Mouse (Mus musculus) small intestine, adult 2 months (tissue): ENCODE results near the gene Ccnq. TPM values are rescaled to one million over a fixed set of nuclear protein-coding genes. Genes with fewer than 3 reads are reported as not detected.

Source experiments
- H3K27ac ChIP-seq: fragments of 200-500 bp; 2 replicates; pipeline ENCODE4 v1.5.1; 2012; ENCODE audit warnings: low read depth, low read length, control low read depth, inconsistent platforms; ENCODE audit not compliant: insufficient read depth
- H3K27me3 ChIP-seq: fragments of 200-500 bp; 2 replicates; pipeline ENCODE4 v1.6.1; 2012; ENCODE audit warnings: mild to moderate bottlenecking, moderate library complexity, low read length, inconsistent platforms; ENCODE audit not compliant: control insufficient read depth, insufficient read depth
- H3K36me3 ChIP-seq: fragments of 200-500 bp; 2 replicates; pipeline ENCODE4 v1.6.1; 2012; ENCODE audit warnings: mild to moderate bottlenecking, low read length, control low read depth, inconsistent platforms; ENCODE audit not compliant: control insufficient read depth, insufficient read depth
- H3K4me1 ChIP-seq: fragments of 200-500 bp; 2 replicates; pipeline ENCODE4 v1.6.1; 2012; ENCODE audit warnings: low read length, inconsistent platforms, mixed read lengths; ENCODE audit not compliant: control insufficient read depth, insufficient read depth, insufficient read length
- H3K4me3 ChIP-seq: fragments of 200-500 bp; 2 replicates; pipeline ENCODE4 v1.5.1; 2012; ENCODE audit warnings: low read depth, mild to moderate bottlenecking, control low read depth, inconsistent platforms, low read length, moderate library complexity
- CTCF ChIP-seq: fragments of 200-500 bp; IDR thresholded peaks from 2 replicates; pipeline ENCODE4 v1.5.1; 2012; ENCODE audit warnings: low read depth, mild to moderate bottlenecking, control low read depth, inconsistent platforms, low read length, moderate library complexity, mixed read lengths; ENCODE audit not compliant: insufficient replicate concordance, insufficient read length; ENCODE audit errors: extremely low read depth
- POLR2A ChIP-seq: fragments of 200-500 bp; IDR thresholded peaks from 2 replicates; pipeline ENCODE4 v1.6.1; 2012; ENCODE audit warnings: low read depth, mild to moderate bottlenecking, control low read depth, inconsistent platforms, low read length, moderate library complexity
- WGBS: fragments of 180-500 bp; shearing (Covaris S2); methylation state at CpG from one replicate; pipeline ENCODE4 v1.1.7; 2018; 5-methylcytosine and 5-hydroxymethylcytosine counted together
- polyA plus RNA-seq: library from polyadenylated mRNA; depleted of rRNA; stranded (reverse); fragments of >200 nt; gene quantifications from 2 replicates; pipeline ENCODE4 v1.2.3, GENCODE M21; 2012

Gene Ccnq
- polyA plus RNA-seq, 1 experiment: 27.4 TPM

GRCm38 (mm10) chr11:78789370-78790060 is 38.0 kb upstream of the Ccnq start:
- TF ChIP-seq CTCF: no peak
- no peak for TF ChIP-seq POLR2A
- WGBS: 90% methylated on average over 11 of the region's 11 CpGs
- Histone ChIP-seq H3K36me3 (no peaks in the 10 kb centered on the region), H3K4me1 (no peaks in the 10 kb centered on the region; the same call in 1 of the 2 replicates), H3K27me3 (no peaks in the 10 kb centered on the region), H3K27ac (no peak overlapping the region), H3K4me3 (no peak overlapping the region)

GRCm38 (mm10) chr11:78786013-78786431 is 34.5 kb upstream of the Ccnq start:
- 68% methylated on average over 7 of the region's 7 CpGs for WGBS
- Histone ChIP-seq H3K27ac (no peak overlapping the region), H3K4me3 (no peak overlapping the region), H3K27me3 (no peaks in the 10 kb centered on the region), H3K4me1 (no peaks in the 10 kb centered on the region), H3K36me3 (no peaks in the 10 kb centered on the region)
- TF ChIP-seq CTCF (no peak), POLR2A (no peak)

DNA sequence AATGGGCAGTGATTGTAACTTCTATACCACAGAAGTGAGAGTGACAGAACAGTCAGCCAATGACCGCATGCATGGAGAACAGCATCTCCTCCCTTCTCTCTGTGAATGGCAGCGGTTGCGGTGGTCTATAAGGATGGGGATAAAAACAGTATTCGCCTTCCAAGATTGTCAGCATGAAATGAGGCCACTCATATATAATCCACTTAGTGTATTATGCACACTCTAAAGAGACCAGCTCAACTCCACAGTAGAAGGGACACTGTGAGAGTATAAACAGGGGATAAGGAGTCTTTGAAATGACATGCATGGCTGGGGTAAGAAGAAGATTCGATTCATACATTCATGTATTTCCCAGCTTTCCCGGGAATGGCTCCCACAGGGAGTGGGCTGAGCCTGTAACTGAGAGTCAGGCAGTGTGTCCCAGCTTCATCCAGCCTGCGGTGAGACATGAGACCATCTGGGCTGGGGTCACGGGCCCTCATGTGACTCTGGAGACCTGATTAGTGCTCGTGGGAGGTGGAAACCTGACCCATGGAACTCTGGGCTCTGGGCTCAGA is 31.3 kb upstream of the Ccnq start:
- no peaks in the 10 kb centered on the region for H3K36me3 ChIP-seq
- WGBS: 81% methylated on average over 9 of the region's 9 CpGs
- no peak overlapping the region for H3K4me3 ChIP-seq
- peaks cover 4% of the 10 kb centered on the region; the same call in 1 of the 2 replicates for H3K4me1 ChIP-seq
- no peak overlapping the region for H3K27ac ChIP-seq
- no peaks in the 10 kb centered on the region for H3K27me3 ChIP-seq
- TF ChIP-seq CTCF (no peak), POLR2A (no peak)

GRCm38 (mm10) chr11:78782326-78782725 is 30.8 kb upstream of the Ccnq start:
- peaks cover 10% of the 10 kb centered on the region for H3K4me1 ChIP-seq
- no peaks in the 10 kb centered on the region for H3K36me3 ChIP-seq
- WGBS: 75% methylated on average over 5 of the region's 5 CpGs
- no peak for TF ChIP-seq POLR2A
- no peak for TF ChIP-seq CTCF
- no peak overlapping the region for H3K27ac ChIP-seq
- H3K27me3 ChIP-seq: no peaks in the 10 kb centered on the region
- no peak overlapping the region for H3K4me3 ChIP-seq

- H3K27me3 ChIP-seq: no peaks in the 10 kb centered on the region
Observed at GRCm38 (mm10) chr11:78780571-78780970, 29.0 kb upstream of the Ccnq start.

GRCm38 (mm10) chr11:78780002-78780401 is 28.5 kb upstream of the Ccnq start:
- TF ChIP-seq POLR2A (no peak), CTCF (no peak)
- no peak overlapping the region for H3K4me3 ChIP-seq
- H3K36me3 ChIP-seq: no peaks in the 10 kb centered on the region
- WGBS: 87% methylated on average over 3 of the region's 3 CpGs
- H3K4me1 ChIP-seq: peaks cover 12% of the 10 kb centered on the region
- no peak overlapping the region for H3K27ac ChIP-seq
- no peaks in the 10 kb centered on the region for H3K27me3 ChIP-seq

More at GRCm38 (mm10) chr11:78780571-78780970, 29.0 kb upstream of the Ccnq start:
- Histone ChIP-seq H3K4me3 (no peak overlapping the region), H3K4me1 (peaks cover 12% of the 10 kb centered on the region), H3K36me3 (no peaks in the 10 kb centered on the region), H3K27ac (no peak overlapping the region)
- TF ChIP-seq POLR2A (no peak), CTCF (no peak)
- 79% methylated on average over 3 of the region's 3 CpGs for WGBS

- H3K36me3 ChIP-seq: no peaks in the 10 kb centered on the region
- TF ChIP-seq POLR2A: no peak
- TF ChIP-seq CTCF: no peak
- no peaks in the 10 kb centered on the region for H3K27me3 ChIP-seq
- H3K27ac ChIP-seq: peak overlapping the region; percentile 72
- 31% methylated on average over 10 of the region's 10 CpGs for WGBS
- H3K4me3 ChIP-seq: no peak overlapping the region
- peaks cover 20% of the 10 kb centered on the region for H3K4me1 ChIP-seq
Observed at GRCm38 (mm10) chr11:78777851-78778680, 26.5 kb upstream of the Ccnq start.
